Mouse (Mus musculus): Measurements from ENCODE around the gene Arhgap35. TPM values are rescaled to one million over a fixed set of nuclear protein-coding genes. Genes with fewer than 3 reads are reported as not detected.
"Not testable (repeated sequence)": the region's sequence is repeated elsewhere in the genome, so short reads cannot be mapped to it uniquely, and the experiment has no call there.

Arhgap35 gene
- polyA plus RNA-seq, 1 experiment from 2014 or later = 36.1 TPM

GRCm38 (mm10) chr7:16621066-16621622, 6.4 kb upstream of the Arhgap35 start:
- Histone ChIP-seq H3K9me3 (no peaks in the 10 kb centered on the region), H3K27me3 (replicated peaks) (peaks cover 3% of the 10 kb centered on the region), H3K4me3 (no peak overlapping the region), H3K4me2 (no peak overlapping the region), H3K27ac (no peak overlapping the region), H3K9ac (no peak overlapping the region), H3K4me1 (peaks cover 9% of the 10 kb centered on the region; the same call in 1 of the 2 replicates), H3K36me3 (replicated peaks) (no peaks in the 10 kb centered on the region)
- ATAC-seq (replicated peaks) = no peak
- 78% methylated on average over 8 of the region's 8 CpGs for WGBS

- Histone ChIP-seq H3K9ac (peak overlapping the region; percentile 5; the same call in 1 of the 2 replicates), H3K4me1 (peaks cover 16% of the 10 kb centered on the region), H3K27ac (no peak overlapping the region), H3K27me3 (replicated peaks) (peaks cover 3% of the 10 kb centered on the region), H3K9me3 (no peaks in the 10 kb centered on the region), H3K4me2 (peak overlapping the region; percentile 44), H3K36me3 (replicated peaks) (no peaks in the 10 kb centered on the region), H3K4me3 (peak overlapping the region; percentile 25)
- WGBS = 2% methylated on average over 30 of the region's 30 CpGs
- ATAC-seq (replicated peaks) = no peak
Measured at GRCm38 (mm10) chr7:16618661-16619211, 3.9 kb upstream of the Arhgap35 start.

DNA sequence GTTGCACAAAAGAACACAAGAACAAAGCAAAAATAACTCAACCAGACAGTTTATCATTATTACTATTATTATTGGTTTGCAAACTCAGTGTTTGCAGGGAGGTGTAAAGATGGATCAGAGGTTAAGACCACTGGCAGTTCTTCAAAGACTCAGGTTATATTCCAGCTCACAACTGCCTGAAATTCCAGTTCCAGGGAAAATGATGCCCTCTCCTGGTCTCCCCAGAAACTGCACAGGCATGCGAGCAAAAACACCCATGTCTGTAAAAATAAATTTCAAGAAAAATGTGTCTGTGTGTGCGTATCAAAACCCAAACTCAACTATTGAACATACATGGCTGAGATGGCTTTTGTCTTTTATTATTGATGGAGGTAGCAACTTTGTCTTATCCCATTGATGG, 2.3 kb upstream of the Arhgap35 start:
- Histone ChIP-seq H3K27ac (no peak overlapping the region), H3K27me3 (replicated peaks) (peaks cover 3% of the 10 kb centered on the region; the same call in 1 of the 2 replicates), H3K36me3 (replicated peaks) (no peaks in the 10 kb centered on the region), H3K4me3 (no peak overlapping the region), H3K4me2 (no peak overlapping the region), H3K9ac (no peak overlapping the region), H3K9me3 (no peaks in the 10 kb centered on the region), H3K4me1 (peaks cover 31% of the 10 kb centered on the region)
- WGBS = 21% methylated on average over 2 of the region's 2 CpGs
- no peak for ATAC-seq (replicated peaks)

GRCm38 (mm10) chr7:16614171-16614887, 464 bp downstream of the Arhgap35 start:
- Histone ChIP-seq H3K36me3 (replicated peaks) (no peaks in the 10 kb centered on the region), H3K9me3 (no peaks in the 10 kb centered on the region), H3K4me1 (peaks cover 57% of the 10 kb centered on the region), H3K27me3 (replicated peaks) (peaks cover 3% of the 10 kb centered on the region; the same call in 1 of the 2 replicates), H3K4me3 (peak overlapping the region; percentile 90), H3K9ac (peak overlapping the region; percentile 99), H3K27ac (peak overlapping the region; percentile 99), H3K4me2 (peak overlapping the region; percentile 86)
- peak; percentile 15 for ATAC-seq (replicated peaks)
- under 1% methylated on average over 43 of the region's 101 CpGs for WGBS

- Histone ChIP-seq H3K4me2 (peak overlapping the region; percentile 86), H3K27ac (peak overlapping the region; percentile 99), H3K4me3 (peak overlapping the region; percentile 90), H3K36me3 (replicated peaks) (no peaks in the 10 kb centered on the region), H3K9ac (peak overlapping the region; percentile 99), H3K27me3 (replicated peaks) (peaks cover 3% of the 10 kb centered on the region; the same call in 1 of the 2 replicates), H3K4me1 (peaks cover 53% of the 10 kb centered on the region), H3K9me3 (no peaks in the 10 kb centered on the region)
- ATAC-seq (replicated peaks) = no peak
- WGBS = under 1% methylated on average over 20 of the region's 20 CpGs
Measured at GRCm38 (mm10) chr7:16613461-16614170, 1.2 kb downstream of the Arhgap35 start.

GRCm38 (mm10) chr7:16610345-16610744, 4.4 kb downstream of the Arhgap35 start:
- Histone ChIP-seq H3K27me3 (replicated peaks) (no peaks in the 10 kb centered on the region), H3K4me3 (no peak overlapping the region), H3K27ac (0 out of 2 replicates have a peak overlapping the region, but pooled peaks have one; percentile 1), H3K9me3 (no peaks in the 10 kb centered on the region), H3K4me2 (peak overlapping the region; percentile 19; the same call in 1 of the 2 replicates), H3K4me1 (peaks cover 46% of the 10 kb centered on the region), H3K9ac (no peak overlapping the region), H3K36me3 (replicated peaks) (no peaks in the 10 kb centered on the region)
- 93% methylated on average over 2 of the region's 2 CpGs for WGBS
- no peak for ATAC-seq (replicated peaks)

DNA sequence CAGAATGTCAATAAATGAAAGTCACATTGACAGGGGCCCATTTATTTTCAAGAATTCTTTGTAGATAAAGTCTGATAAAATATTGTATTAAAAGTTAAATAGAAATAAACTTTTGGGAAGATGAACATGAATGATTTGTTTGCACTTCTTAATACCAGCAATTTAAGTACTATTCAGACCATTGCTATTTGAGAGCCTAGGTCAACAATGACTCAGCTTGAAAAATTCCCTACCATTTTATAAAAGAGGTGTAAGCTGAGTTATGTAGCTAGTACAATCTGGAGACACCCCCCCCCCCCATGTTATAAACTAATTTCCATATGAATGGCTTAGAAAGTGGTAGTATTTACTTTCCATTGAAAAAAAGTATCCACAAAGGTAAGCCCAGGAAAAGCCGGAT, 5.8 kb downstream of the Arhgap35 start:
- Histone ChIP-seq H3K4me3 (no peak overlapping the region), H3K27ac (no peak overlapping the region), H3K9me3 (no peaks in the 10 kb centered on the region), H3K4me2 (no peak overlapping the region), H3K4me1 (peaks cover 46% of the 10 kb centered on the region), H3K9ac (no peak overlapping the region), H3K27me3 (replicated peaks) (no peaks in the 10 kb centered on the region), H3K36me3 (replicated peaks) (no peaks in the 10 kb centered on the region)
- 67% methylated on average over 1 of the region's 1 CpGs for WGBS
- no peak for ATAC-seq (replicated peaks)

DNA sequence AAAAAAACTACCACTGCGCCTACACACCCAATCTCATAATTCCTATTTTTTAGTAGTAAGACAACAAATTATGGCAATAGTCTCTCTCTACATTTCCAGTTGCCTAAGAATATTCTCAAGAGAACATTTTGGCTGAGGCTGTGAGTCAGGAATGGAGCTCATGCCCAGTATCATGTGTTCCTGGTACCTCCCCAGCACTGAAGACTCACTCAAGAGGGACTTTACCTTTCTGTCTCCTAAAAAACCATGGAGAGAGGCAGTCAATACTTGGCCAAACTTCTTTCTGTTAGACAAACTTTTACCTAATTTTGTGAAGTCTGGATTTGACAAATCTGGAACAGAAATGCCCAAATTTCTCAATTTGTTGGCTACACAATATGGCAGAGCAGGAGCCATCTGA, 6.7 kb downstream of the Arhgap35 start:
- H3K9me3 ChIP-seq = no peaks in the 10 kb centered on the region
- H3K4me1 ChIP-seq = peaks cover 41% of the 10 kb centered on the region
- 98% methylated on average over 1 of the region's 1 CpGs for WGBS
- no peak overlapping the region for H3K4me2 ChIP-seq
- no peaks in the 10 kb centered on the region for H3K36me3 ChIP-seq (replicated peaks)
- no peak overlapping the region for H3K4me3 ChIP-seq
- no peaks in the 10 kb centered on the region for H3K27me3 ChIP-seq (replicated peaks)
- no peak for ATAC-seq (replicated peaks)
- H3K9ac ChIP-seq = no peak overlapping the region
- H3K27ac ChIP-seq = no peak overlapping the region

DNA sequence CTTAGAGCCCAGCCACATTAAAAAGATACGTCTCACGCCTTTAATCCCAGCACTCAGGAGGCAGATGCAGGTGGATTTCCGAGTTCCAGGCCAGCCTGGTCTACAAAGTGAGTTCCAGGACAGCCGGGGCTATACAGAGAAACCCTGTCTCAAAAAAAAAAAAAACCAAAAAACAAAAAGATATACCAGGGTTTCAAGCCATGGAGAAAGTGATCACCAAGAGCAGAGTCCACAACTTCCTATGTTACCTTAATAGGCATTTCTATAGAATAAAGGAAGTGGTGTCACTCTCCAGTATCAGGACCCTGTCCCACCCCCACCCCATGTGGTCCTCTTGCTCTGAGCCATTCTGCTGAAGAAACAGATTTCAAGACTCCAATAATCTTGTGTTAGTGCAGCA, 8.0 kb downstream of the Arhgap35 start:
- H3K9ac ChIP-seq; ATAC-seq (replicated peaks); H3K9me3 ChIP-seq; H3K27ac ChIP-seq; H3K4me2 ChIP-seq; H3K27me3 ChIP-seq (replicated peaks); H3K4me3 ChIP-seq; H3K36me3 ChIP-seq (replicated peaks): not testable (repeated sequence)
- WGBS = 95% methylated on average over 4 of the region's 4 CpGs
- peaks cover 32% of the 10 kb centered on the region for H3K4me1 ChIP-seq

GRCm38 (mm10) chr7:16604141-16604540, 10.7 kb downstream of the Arhgap35 start:
- H3K27me3 ChIP-seq (replicated peaks) = no peaks in the 10 kb centered on the region
- H3K4me2 ChIP-seq = no peak overlapping the region
- no peak overlapping the region for H3K4me3 ChIP-seq
- WGBS = 95% methylated on average over 1 of the region's 1 CpGs
- H3K9me3 ChIP-seq = no peaks in the 10 kb centered on the region
- H3K9ac ChIP-seq = no peak overlapping the region
- peaks cover 15% of the 10 kb centered on the region for H3K4me1 ChIP-seq
- no peak overlapping the region for H3K27ac ChIP-seq
- H3K36me3 ChIP-seq (replicated peaks) = no peaks in the 10 kb centered on the region
- no peak for ATAC-seq (replicated peaks)

- H3K4me3 ChIP-seq = no peak overlapping the region
- H3K4me1 ChIP-seq = peaks cover 17% of the 10 kb centered on the region
- no peaks in the 10 kb centered on the region for H3K9me3 ChIP-seq
- no peaks in the 10 kb centered on the region for H3K36me3 ChIP-seq (replicated peaks)
- H3K27ac ChIP-seq = no peak overlapping the region
- no peak overlapping the region for H3K4me2 ChIP-seq
- no peaks in the 10 kb centered on the region for H3K27me3 ChIP-seq (replicated peaks)
- WGBS = 81% methylated on average over 4 of the region's 4 CpGs
- no peak for ATAC-seq (replicated peaks)
- H3K9ac ChIP-seq = no peak overlapping the region
Measured at GRCm38 (mm10) chr7:16601683-16602102, 13.1 kb downstream of the Arhgap35 start.

- H3K27ac ChIP-seq = no peak overlapping the region
- H3K4me3 ChIP-seq = no peak overlapping the region
- H3K36me3 ChIP-seq (replicated peaks) = no peaks in the 10 kb centered on the region
- H3K9me3 ChIP-seq = no peaks in the 10 kb centered on the region
- no peak overlapping the region for H3K4me2 ChIP-seq
- no peaks in the 10 kb centered on the region for H3K27me3 ChIP-seq (replicated peaks)
- H3K4me1 ChIP-seq = peaks cover 17% of the 10 kb centered on the region
- no peak for ATAC-seq (replicated peaks)
- 83% methylated on average over 2 of the region's 2 CpGs for WGBS
- no peak overlapping the region for H3K9ac ChIP-seq
Measured at GRCm38 (mm10) chr7:16599006-16599405, 15.8 kb downstream of the Arhgap35 start.

All from midbrain, embryonic 15.5 days (tissue).